Mouse (Mus musculus): Measurements from ENCODE around the gene Ntmt1.
A peak's percentile ranks its signal among the peaks of the same experiment; 100 is the strongest.

Gene Ntmt1

DNA sequence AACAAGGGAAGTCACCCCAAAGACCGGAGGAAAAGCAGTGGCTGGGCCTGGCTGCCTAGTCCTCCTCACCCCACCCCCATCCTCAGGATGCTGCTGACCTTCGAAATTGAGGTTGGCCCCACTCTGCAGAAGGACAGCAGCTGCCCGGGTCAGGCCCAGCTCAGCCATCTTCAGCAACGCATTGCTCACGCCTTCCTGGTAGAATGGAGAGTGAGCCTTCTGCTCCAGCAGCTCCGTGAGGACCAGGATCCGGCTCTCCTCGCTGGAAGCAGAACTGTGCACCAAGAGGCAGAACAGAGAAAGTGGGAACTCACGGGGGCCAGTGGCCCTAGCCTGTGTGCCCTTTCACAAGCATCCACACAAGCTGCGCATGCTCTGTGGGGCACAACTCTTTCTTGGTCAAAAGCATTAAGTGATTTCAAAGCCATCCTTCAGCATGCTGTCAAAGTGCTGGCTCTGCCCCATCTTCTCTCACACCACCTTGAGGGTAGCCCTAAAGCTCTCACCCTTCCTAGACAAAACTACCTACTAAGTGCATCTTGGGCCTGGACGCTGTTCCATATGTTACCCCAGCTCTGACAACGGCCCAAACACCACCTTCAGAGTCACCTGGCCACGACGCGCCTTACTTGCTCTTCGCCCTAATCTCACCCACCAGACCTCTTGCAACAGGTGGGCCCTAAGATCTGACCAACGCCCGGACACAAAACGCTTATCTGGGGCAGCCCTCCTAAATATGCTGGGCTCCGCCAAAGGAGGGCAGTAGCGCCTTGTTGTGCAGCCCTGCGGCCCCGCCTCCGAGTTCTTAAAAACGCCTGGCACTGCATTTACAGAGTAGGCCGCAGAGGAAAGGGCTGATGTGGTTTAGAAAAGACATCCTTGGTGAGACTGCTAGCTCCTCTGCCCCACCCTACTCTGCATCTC, 19.5 kb downstream of the Ntmt1 start:
- DNase-seq, result peak in 1 of 2 experiments; percentile 51

DNA sequence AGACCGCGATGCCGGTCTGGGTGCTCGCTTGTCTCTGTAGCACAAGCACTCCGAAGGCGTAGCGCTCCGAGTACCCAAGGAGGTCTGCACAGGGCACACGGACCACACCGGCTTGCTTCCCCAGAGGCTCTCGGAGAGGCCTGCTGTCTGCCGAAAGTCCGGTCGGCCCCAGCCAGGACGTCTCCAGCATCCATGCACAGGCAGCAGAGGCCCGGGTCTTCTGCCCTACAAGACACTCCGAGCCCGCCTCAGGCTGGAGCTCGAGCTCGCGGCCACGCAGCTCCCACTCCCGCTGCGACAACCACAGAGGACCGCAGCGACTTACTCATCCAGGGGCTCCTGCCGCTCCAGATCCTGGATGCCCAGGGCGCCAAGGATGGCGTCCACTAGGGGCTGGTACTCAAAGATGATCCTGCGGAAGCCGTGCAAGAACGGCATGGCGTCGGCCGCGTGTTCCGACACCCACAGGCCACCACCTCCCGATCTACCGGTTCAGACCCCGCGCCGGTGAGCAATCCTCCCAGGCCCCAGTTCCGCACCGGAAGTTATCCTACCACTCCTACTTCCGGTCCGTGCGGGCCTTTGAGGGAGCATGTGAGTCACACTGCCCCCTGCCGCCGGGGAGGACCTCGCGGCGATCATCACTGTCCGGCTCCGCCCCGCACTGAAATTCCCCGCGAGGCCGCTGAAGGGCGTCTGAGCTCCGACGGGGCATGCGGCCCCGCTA, 20.3 kb downstream of the Ntmt1 start:
- DNase-seq, result peak; percentile 88 to 94

DNA sequence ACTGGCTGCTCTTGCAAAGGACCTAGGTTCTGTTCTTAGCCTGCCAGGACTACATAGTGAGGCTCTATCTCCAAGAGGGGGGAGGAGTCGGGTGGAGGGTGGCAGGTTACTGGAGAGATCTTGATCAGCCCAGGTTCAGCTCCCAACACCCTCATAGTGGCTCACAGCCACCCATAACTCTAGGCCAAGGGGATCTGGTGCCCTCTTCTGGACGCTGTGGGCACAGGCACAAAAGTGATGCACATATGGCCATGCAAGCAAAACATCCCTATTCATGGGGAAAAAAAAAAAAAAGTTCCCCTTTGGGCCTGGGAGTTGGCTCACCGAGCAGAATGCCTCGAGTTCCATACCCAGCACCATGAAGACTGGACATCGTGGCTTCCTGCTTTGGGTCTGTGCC, 21.7 kb downstream of the Ntmt1 start:
- DNase-seq, result peak in 1 of 2 experiments; percentile 35

- DNase-seq, result no peak
Observed at GRCm38 (mm10) chr2:30830283-30830795, 22.7 kb downstream of the Ntmt1 start, which contains the start of gene Asb6. Gene Asb6, minus strand, starts transcription at chr2:30830333.

DNA sequence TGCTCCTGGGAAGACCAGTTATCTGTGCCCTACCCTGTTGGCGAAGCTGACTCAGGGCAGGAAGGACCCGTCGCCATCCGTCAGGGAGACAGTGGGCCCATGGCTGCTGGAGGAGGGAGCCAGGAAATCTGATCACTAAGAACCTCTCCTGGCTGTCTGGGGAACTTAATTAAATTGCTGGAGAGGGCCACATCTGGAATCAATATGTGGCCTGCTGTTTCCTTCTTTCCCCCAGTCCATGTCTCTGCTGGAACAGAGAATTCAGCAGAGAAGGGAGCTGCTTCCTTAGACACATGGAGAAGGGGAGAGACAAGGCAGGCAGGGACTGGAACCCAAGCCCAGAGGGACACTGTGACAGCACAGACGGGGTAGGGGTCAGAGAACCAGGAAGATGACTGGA, 26.0 kb downstream of the Ntmt1 start:
- no peak for DNase-seq

GRCm38 (mm10) chr2:30834373-30835022, 26.9 kb downstream of the Ntmt1 start, which contains the start of gene Prrx2:
Gene Prrx2, plus strand, starts transcription at chr2:30834972.
- DNase-seq, result no peak

- DNase-seq, result no peak
Observed at GRCm38 (mm10) chr2:30836238-30836990, 28.8 kb downstream of the Ntmt1 start.

DNA sequence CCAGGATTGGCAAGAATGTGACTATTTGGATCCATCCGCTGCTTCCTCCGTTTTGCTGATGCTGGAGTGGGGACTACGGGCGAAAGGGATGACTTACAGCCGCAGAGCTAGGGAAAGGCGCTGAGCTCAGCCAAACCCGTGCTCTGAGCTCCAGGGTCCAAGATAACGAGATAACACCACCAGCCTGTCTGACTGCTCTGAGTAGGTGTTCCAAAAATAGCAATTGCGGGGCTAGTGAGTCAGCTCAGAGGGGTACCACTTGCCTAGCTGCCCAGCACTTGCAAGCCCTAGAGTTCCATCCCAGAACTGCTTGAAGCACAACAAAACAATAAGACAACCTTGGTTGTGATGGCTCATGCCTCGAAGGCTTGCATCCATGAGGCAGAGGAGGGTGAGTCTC, 35.0 kb downstream of the Ntmt1 start:
- no peak for DNase-seq

DNA sequence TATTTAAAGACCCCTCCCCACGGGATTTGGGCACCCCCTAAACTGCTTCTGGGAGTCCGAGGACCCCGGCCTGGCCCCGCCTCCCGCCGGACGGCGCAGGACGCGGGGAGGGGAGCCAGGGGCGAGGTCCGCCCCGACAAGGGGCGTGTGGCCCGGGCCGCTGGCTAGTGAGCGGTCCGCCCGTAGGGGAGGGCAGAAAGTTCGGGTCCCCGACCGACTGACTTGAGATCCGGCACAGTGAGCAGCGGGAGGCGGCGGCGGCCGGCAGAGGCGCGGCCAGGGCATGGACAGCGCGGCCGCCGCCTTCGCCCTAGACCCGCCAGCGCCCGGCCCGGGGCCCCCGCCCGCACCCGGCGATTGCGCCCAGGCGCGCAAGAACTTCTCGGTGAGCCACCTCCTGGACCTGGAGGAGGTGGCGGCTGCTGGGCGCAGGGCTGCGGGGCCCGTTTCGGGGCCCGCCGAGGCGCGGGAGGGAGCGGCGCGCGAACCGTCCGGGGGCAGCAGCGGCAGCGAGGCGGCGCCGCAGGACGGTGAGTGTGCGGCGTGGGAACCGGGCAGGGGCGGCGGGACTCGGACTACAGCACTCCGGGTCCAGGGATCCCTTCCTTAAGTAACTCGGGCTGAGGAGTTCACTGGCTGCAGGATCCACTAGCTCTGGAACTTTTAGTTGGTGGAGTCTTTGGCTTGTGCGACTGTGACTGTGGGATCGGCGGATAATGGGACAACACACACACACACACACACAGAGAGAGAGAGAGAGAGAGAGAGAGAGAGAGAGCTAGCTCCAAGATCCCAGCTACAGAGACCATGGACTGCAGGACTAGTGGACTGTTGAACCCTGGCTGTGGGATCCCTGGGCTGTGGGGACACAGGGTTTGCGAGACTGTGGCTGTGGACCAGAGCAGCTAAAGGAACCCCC, 37.8 kb downstream of the Ntmt1 start:
- no peak for DNase-seq

- no peak for DNase-seq
Observed at GRCm38 (mm10) chr2:30846236-30846635, 38.6 kb downstream of the Ntmt1 start.

DNA sequence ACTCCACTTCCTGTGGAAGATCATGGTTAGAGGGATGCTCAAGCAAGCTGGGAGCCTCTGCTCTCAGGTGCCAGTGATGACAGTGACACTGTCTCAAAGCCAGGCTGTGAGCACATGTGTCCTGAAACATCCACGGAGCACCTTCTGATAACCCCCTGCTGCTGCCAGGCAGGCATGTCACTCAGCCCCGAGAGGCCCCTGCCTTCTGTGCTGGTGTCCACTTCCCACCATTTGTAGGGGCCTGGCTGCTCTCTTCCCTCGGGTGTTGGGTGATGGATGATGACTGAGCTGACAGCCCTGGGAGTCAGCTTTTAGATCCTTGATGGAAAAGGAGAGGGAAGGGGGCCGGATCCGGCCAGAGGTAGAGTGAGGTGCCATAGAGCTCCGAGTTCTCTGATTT, 39.1 kb downstream of the Ntmt1 start:
- DNase-seq, result no peak

DNA sequence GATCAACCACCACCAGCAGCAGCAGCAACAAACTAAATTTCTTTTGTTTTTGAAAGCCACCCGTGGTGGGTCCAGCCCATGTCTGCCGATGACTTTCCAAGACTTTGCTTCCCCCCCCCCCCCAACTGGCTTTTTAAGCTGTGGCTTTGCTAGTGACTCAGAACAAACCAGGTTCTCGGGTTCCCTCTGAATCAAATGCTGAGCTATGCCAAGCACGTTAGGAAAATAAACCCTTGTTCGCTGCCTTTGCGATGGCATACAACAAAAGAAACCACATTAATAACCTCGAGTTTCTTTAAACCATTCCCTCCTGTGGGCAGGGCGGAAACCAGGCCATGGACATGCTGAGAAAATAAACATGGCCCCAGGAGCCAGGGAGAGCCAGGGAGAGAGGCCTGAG, 40.6 kb downstream of the Ntmt1 start:
- DNase-seq, result no peak

DNA sequence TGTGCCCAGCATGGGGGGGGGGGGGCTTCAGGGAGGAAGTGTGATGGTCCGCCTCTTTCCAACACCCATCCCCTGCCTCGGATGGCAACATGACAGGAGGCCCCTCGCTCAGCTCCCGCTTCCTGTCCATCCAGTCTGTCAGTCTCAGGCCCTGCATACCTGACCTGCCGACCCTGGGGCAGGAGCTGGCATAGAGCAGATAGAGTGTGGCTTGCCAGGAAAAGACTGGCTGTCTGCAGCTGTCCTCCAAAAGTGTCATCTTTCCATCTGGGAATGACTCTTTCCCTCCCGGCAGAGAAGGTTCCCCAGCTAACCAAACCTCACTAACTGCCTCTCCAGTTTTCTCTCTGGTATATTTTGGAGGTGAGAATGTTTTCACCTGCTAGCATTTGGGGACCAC, 43.0 kb downstream of the Ntmt1 start:
- no peak for DNase-seq

GRCm38 (mm10) chr2:30852771-30853313, 45.2 kb downstream of the Ntmt1 start:
- no peak for DNase-seq

DNA sequence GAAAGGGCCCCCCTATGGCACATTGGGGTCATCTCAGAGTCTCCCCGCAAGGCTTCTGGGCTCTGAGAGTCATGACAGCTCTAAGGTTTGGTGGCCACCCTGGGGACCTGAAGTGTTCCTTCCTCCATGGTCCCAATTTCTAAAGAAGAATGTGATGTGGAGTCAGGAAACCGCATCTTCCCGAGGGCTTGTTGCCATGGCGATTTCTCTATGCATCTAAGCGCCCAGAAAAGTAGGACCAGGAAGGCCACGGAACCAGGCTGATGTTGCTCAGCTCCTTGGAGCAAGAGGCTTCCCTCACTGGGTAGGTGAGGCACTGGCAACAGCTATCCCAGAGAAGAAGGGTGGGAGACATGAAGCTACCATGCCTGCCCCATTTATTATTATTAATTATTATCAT, 49.5 kb downstream of the Ntmt1 start:
- no peak for DNase-seq

DNA sequence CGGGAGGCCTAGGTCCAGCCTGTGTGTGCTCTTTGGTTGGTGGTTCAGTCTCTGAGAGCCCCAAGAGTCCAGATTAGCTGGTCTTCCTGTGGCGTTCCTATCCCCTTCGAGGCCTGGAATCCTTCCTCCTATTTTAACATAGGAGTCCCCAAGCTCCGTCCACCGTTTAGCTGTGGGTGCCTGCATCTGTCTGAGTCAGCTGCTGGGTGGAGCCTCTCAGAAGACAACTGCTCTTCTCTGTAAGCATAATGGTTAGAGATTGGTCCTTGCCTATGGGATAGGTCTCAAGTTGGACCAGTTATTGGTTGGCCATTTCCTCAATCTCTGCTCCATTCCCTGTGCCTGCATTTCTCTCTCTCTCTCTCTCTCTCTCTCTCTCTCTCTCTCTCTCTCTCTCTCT, 52.2 kb downstream of the Ntmt1 start:
- DNase-seq, result no peak

DNA sequence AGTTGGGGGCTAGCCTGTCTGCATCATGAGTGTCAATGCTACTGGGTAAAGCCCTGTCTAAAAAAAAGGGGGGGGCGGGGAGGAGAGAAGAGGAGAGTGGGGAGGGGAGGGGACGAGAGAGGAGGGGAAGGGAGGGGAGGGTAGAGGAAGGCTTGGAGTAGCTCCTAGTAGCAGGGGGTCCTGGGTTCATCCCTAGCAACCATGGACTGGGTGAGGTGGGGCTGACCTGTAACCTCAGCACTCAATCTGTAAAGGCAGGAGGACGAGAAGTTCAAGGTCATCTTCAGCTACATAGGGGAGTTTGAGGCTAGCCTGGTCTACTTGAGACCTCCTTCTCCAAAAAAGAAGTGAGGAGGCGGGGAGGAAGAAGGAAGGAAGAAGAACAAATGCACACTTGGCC, 54.5 kb downstream of the Ntmt1 start:
- DNase-seq, result no peak

GRCm38 (mm10) chr2:30863574-30863973, 55.9 kb downstream of the Ntmt1 start:
- DNase-seq, result peak; percentile 46 to 57

DNA sequence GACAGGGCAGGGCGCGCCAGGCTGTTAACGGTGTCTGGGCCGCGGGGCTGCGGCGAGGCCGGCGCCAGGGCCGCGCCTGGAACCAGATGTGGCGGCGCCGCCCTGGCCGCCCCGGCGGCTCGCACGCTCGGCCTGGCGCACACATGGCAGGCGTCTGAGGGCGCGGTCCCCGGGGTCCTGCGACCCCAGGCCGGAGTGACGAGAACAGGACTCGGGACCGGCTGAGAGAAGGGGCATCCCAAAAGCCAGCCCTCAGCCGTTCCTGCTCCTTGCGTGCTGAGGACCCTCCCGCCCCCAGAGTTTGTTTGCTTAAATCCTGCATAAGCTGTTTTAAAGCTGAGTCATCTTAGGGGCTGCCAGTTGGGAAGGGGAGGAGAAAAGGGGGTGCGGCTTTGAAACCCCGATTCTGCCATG, 57.3 kb downstream of the Ntmt1 start:
- no peak for DNase-seq

GRCm38 (mm10) chr2:30865426-30865825, 57.8 kb downstream of the Ntmt1 start:
- DNase-seq, result no peak

DNA sequence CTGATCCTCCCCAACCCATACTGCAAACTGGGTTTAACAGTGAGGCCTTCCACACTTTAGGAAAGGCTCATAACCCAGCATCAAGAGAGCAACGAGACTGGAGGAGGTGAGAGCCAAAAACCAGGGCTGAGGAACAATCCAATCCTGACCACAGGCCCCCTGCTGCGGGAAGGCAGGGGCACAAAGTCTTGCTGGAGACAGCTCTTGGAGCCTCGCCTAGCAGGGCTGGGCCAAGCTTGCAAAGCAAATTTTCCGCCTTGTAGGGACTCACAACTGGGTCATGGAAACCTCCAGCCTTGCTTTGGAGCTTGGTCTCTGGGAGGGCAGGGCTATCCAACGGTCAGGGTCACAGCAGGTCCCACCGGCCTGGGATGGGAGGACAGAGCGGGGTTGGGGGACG, 63.2 kb downstream of the Ntmt1 start:
- DNase-seq, result peak; percentile 71 to 74

Measured in kidney, adult 8-10 months (tissue).